Mouse (Mus musculus): ENCODE data around the gene Ppp1r7. TPM values are rescaled to one million over a fixed set of nuclear protein-coding genes. Genes with fewer than 3 reads are reported as not detected.
"Not testable (repeated sequence)": the region's sequence is repeated elsewhere in the genome, so short reads cannot be mapped to it uniquely, and the experiment has no call there.

Ppp1r7 gene
- polyA plus RNA-seq (2012; rRNA removed): 8.7 and 10.6 TPM in 2 replicates

- Histone ChIP-seq H3K4me1 (ENCODE audit: control insufficient read depth, insufficient read depth, low read length) (peaks cover 2% of the 10 kb centered on the region; the same call in 1 of the 2 replicates), H3K4me3 (ENCODE audit: control insufficient read depth, low read depth, low read length) (peak within 1 kb of the TSS; percentile 97), H3K27ac (ENCODE audit: control insufficient read depth, insufficient read depth, low read depth, low read length) (peak within 1 kb of the TSS; percentile 95), H3K27me3 (ENCODE audit: control insufficient read depth, insufficient read depth, low read length) (no peaks in the 10 kb centered on the region), H3K36me3 (ENCODE audit: control insufficient read depth, insufficient read depth, low read length) (no peaks in the 10 kb centered on the region; the same call in 1 of the 2 replicates)
- TF ChIP-seq CTCF (IDR thresholded peaks at IDR 0.05; ENCODE audit: control insufficient read depth, insufficient read depth, insufficient replicate concordance, low read depth, low read length) (no peak), POLR2A (IDR thresholded peaks at IDR 0.05; ENCODE audit: control insufficient read depth, low read depth, low read length) (peak; percentile 71)
These were observed at the start of gene Ppp1r7, which contains the start of gene Pask for GRCm38 (mm10) chr1:93342648-93343503. Gene Ppp1r7, plus strand, starts transcription at chr1:93342854. Gene Pask, minus strand, starts transcription at chr1:93343482.

- H3K27me3 ChIP-seq (ENCODE audit: control insufficient read depth, insufficient read depth, low read length); H3K36me3 ChIP-seq (ENCODE audit: control insufficient read depth, insufficient read depth, low read length); H3K4me3 ChIP-seq (ENCODE audit: control insufficient read depth, low read depth, low read length); H3K4me1 ChIP-seq (ENCODE audit: control insufficient read depth, insufficient read depth, low read length); H3K27ac ChIP-seq (ENCODE audit: control insufficient read depth, insufficient read depth, low read depth, low read length): not testable (repeated sequence)
These were observed 48.2 kb upstream of the Ppp1r7 start for GRCm38 (mm10) chr1:93294491-93294890.

GRCm38 (mm10) chr1:93299791-93300190 lies 42.9 kb upstream of the Ppp1r7 start:
- Histone ChIP-seq H3K4me3 (ENCODE audit: control insufficient read depth, low read depth, low read length) (no peak overlapping the region), H3K4me1 (ENCODE audit: control insufficient read depth, insufficient read depth, low read length) (no peaks in the 10 kb centered on the region), H3K27ac (ENCODE audit: control insufficient read depth, insufficient read depth, low read depth, low read length) (no peak overlapping the region), H3K27me3 (ENCODE audit: control insufficient read depth, insufficient read depth, low read length) (no peaks in the 10 kb centered on the region), H3K36me3 (ENCODE audit: control insufficient read depth, insufficient read depth, low read length) (no peaks in the 10 kb centered on the region; the same call in none of the 2 replicates)
- no peak for TF ChIP-seq POLR2A (IDR thresholded peaks at IDR 0.05; ENCODE audit: control insufficient read depth, low read depth, low read length)
- no peak for TF ChIP-seq CTCF (IDR thresholded peaks at IDR 0.05; ENCODE audit: control insufficient read depth, insufficient read depth, insufficient replicate concordance, low read depth, low read length)

GRCm38 (mm10) chr1:93300578-93300977 lies 42.1 kb upstream of the Ppp1r7 start:
- no peak for TF ChIP-seq CTCF (IDR thresholded peaks at IDR 0.05; ENCODE audit: control insufficient read depth, insufficient read depth, insufficient replicate concordance, low read depth, low read length)
- TF ChIP-seq POLR2A (IDR thresholded peaks at IDR 0.05; ENCODE audit: control insufficient read depth, low read depth, low read length): no peak
- H3K36me3 ChIP-seq (ENCODE audit: control insufficient read depth, insufficient read depth, low read length): no peaks in the 10 kb centered on the region; the same call in none of the 2 replicates
- H3K27ac ChIP-seq (ENCODE audit: control insufficient read depth, insufficient read depth, low read depth, low read length): no peak overlapping the region
- H3K27me3 ChIP-seq (ENCODE audit: control insufficient read depth, insufficient read depth, low read length): no peaks in the 10 kb centered on the region
- no peaks in the 10 kb centered on the region for H3K4me1 ChIP-seq (ENCODE audit: control insufficient read depth, insufficient read depth, low read length)
- no peak overlapping the region for H3K4me3 ChIP-seq (ENCODE audit: control insufficient read depth, low read depth, low read length)

GRCm38 (mm10) chr1:93305581-93306337 lies 36.9 kb upstream of the Ppp1r7 start, which contains the start of gene Mterf4:
Gene Mterf4, minus strand, starts transcription at chr1:93305915.
- no peaks in the 10 kb centered on the region; the same call in none of the 2 replicates for H3K36me3 ChIP-seq (ENCODE audit: control insufficient read depth, insufficient read depth, low read length)
- TF ChIP-seq CTCF (IDR thresholded peaks at IDR 0.05; ENCODE audit: control insufficient read depth, insufficient read depth, insufficient replicate concordance, low read depth, low read length) (no peak), POLR2A (IDR thresholded peaks at IDR 0.05; ENCODE audit: control insufficient read depth, low read depth, low read length) (peak; percentile 58; the same call in 1 of the 2 replicates)
- no peaks in the 10 kb centered on the region for H3K4me1 ChIP-seq (ENCODE audit: control insufficient read depth, insufficient read depth, low read length)
- H3K27ac ChIP-seq (ENCODE audit: control insufficient read depth, insufficient read depth, low read depth, low read length): peak within 1 kb of the TSS; percentile 41
- no peaks in the 10 kb centered on the region for H3K27me3 ChIP-seq (ENCODE audit: control insufficient read depth, insufficient read depth, low read length)
- H3K4me3 ChIP-seq (ENCODE audit: control insufficient read depth, low read depth, low read length): peak within 1 kb of the TSS; percentile 91

- H3K36me3 ChIP-seq (ENCODE audit: control insufficient read depth, insufficient read depth, low read length): peaks cover 1% of the 10 kb centered on the region
- no peak overlapping the region for H3K27ac ChIP-seq (ENCODE audit: control insufficient read depth, insufficient read depth, low read depth, low read length)
- no peaks in the 10 kb centered on the region for H3K27me3 ChIP-seq (ENCODE audit: control insufficient read depth, insufficient read depth, low read length)
- H3K4me1 ChIP-seq (ENCODE audit: control insufficient read depth, insufficient read depth, low read length): no peaks in the 10 kb centered on the region
- no peak for TF ChIP-seq CTCF (IDR thresholded peaks at IDR 0.05; ENCODE audit: control insufficient read depth, insufficient read depth, insufficient replicate concordance, low read depth, low read length)
- no peak for TF ChIP-seq POLR2A (IDR thresholded peaks at IDR 0.05; ENCODE audit: control insufficient read depth, low read depth, low read length)
- no peak overlapping the region for H3K4me3 ChIP-seq (ENCODE audit: control insufficient read depth, low read depth, low read length)
These were observed 18.7 kb upstream of the Ppp1r7 start for GRCm38 (mm10) chr1:93323973-93324372.

GRCm38 (mm10) chr1:93326446-93326845 lies 16.2 kb upstream of the Ppp1r7 start:
- Histone ChIP-seq H3K36me3 (ENCODE audit: control insufficient read depth, insufficient read depth, low read length) (peaks cover 5% of the 10 kb centered on the region), H3K27ac (ENCODE audit: control insufficient read depth, insufficient read depth, low read depth, low read length) (no peak overlapping the region), H3K27me3 (ENCODE audit: control insufficient read depth, insufficient read depth, low read length) (no peaks in the 10 kb centered on the region), H3K4me1 (ENCODE audit: control insufficient read depth, insufficient read depth, low read length) (no peaks in the 10 kb centered on the region), H3K4me3 (ENCODE audit: control insufficient read depth, low read depth, low read length) (no peak overlapping the region)
- TF ChIP-seq POLR2A (IDR thresholded peaks at IDR 0.05; ENCODE audit: control insufficient read depth, low read depth, low read length) (no peak), CTCF (IDR thresholded peaks at IDR 0.05; ENCODE audit: control insufficient read depth, insufficient read depth, insufficient replicate concordance, low read depth, low read length) (no peak)
